Mouse (Mus musculus): ENCODE measurements around the gene Smbd1. TPM values are rescaled to one million over a fixed set of nuclear protein-coding genes. Genes with fewer than 3 reads are reported as not detected.

Smbd1 gene
- polyA plus RNA-seq, 1 experiment from 2014 or later, result not detected

DNA sequence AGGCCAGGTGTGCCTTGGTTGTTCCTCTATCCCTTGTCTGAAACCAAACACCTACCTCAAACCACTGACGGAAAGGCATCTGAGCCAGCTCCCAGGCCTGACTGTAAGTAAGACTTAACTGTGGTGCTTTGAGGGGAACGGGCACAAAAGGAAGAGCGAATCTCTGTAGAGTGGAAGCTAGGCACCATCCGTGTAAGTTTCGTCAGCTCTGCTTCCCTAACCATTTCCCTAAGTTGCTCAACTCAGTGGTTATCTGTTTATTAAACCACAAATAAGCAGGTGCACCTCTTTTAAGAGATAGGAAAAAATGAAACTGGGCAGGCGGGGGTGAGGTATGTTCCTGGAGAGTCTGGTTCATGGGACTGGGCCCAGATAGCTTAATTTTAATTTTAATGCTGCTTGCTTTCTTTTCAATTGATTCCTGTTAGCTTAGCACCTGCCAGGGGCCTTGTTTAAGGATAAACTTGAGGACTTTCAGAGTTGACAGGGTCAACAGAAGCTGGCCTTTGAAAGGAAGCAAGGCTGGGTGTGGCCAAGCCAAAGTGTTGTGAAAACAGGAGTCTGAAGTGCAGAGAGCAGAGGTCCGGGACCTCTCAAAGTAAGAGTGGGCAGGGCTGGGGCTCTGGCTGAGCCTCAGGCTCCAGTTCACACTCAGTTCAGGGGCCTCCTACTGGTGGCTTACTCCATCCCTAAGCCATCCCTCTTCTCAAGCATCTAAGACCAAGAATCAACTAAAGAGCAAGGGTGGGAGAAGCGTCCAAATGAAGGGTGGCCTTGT, 2.7 kb downstream of the Smbd1 start:
- Histone ChIP-seq H3K27ac (no peak overlapping the region), H3K27me3 (replicated peaks) (no peaks in the 10 kb centered on the region), H3K4me2 (replicated peaks) (no peak overlapping the region), H3K4me1 (peaks cover 6% of the 10 kb centered on the region), H3K4me3 (no peak overlapping the region), H3K36me3 (no peaks in the 10 kb centered on the region), H3K9me3 (no peaks in the 10 kb centered on the region), H3K9ac (no peak overlapping the region)
- ATAC-seq (ENCODE audit: low FRiP score, low read depth), result no peak
- WGBS, result 63% methylated on average over 8 of the region's 8 CpGs

- Histone ChIP-seq H3K9me3 (no peaks in the 10 kb centered on the region), H3K36me3 (no peaks in the 10 kb centered on the region), H3K4me3 (no peak overlapping the region), H3K27ac (no peak overlapping the region), H3K27me3 (replicated peaks) (no peaks in the 10 kb centered on the region), H3K4me1 (peaks cover 6% of the 10 kb centered on the region), H3K4me2 (replicated peaks) (no peak overlapping the region), H3K9ac (no peak overlapping the region)
- no peak for ATAC-seq (ENCODE audit: low FRiP score, low read depth)
- 85% methylated on average over 7 of the region's 7 CpGs for WGBS
These were observed 5.1 kb downstream of the Smbd1 start for GRCm38 (mm10) chr16:32805151-32805550.

DNA sequence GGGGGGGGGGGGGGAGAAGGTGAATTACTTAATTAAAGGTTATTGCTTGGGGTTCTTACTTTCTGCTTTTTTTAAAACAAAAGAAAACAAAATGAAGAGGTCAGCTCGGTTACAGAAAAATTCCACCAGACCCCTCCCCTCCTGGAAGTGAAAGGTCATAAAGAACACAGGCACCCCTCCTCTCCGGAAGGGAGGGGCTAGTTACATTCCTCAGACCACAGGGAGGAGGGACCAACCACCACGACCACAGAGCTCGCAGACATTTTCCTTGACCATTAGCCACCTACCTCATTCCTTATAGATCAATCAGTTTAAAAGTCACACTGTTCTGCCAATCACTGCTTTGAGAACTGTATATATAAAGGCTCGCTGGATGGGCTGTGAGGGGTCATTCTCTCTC, 6.4 kb downstream of the Smbd1 start:
- ATAC-seq (ENCODE audit: low FRiP score, low read depth), result no peak
- H3K27me3 ChIP-seq (replicated peaks), result no peaks in the 10 kb centered on the region
- H3K4me2 ChIP-seq (replicated peaks), result no peak overlapping the region
- no peaks in the 10 kb centered on the region for H3K9me3 ChIP-seq
- no peak overlapping the region for H3K4me3 ChIP-seq
- H3K27ac ChIP-seq, result no peak overlapping the region
- H3K4me1 ChIP-seq, result peaks cover 6% of the 10 kb centered on the region
- no peaks in the 10 kb centered on the region for H3K36me3 ChIP-seq
- WGBS, result 49% methylated on average over 5 of the region's 5 CpGs
- no peak overlapping the region for H3K9ac ChIP-seq

- Histone ChIP-seq H3K9me3 (no peaks in the 10 kb centered on the region), H3K27ac (no peak overlapping the region), H3K4me3 (no peak overlapping the region), H3K27me3 (replicated peaks) (no peaks in the 10 kb centered on the region), H3K9ac (no peak overlapping the region), H3K4me1 (peaks cover 6% of the 10 kb centered on the region), H3K4me2 (replicated peaks) (no peak overlapping the region), H3K36me3 (no peaks in the 10 kb centered on the region)
- ATAC-seq (ENCODE audit: low FRiP score, low read depth), result no peak
- WGBS, result 67% methylated on average over 6 of the region's 6 CpGs
These were observed 6.9 kb downstream of the Smbd1 start for GRCm38 (mm10) chr16:32803252-32803853.

- ATAC-seq (ENCODE audit: low FRiP score, low read depth), result no peak
- 84% methylated on average over 3 of the region's 3 CpGs for WGBS
- H3K27ac ChIP-seq, result no peak within 1 kb of the TSS
These were observed 12.9 kb downstream of the Smbd1 start, which contains the start of gene Muc20 for GRCm38 (mm10) chr16:32797426-32797689. Gene Muc20, minus strand, starts transcription at chr16:32797435.

GRCm38 (mm10) chr16:32796676-32797425, 13.4 kb downstream of the Smbd1 start:
- no peak overlapping the region for H3K4me3 ChIP-seq
- H3K4me1 ChIP-seq, result 0 out of 2 replicates have a peak, but pooled peaks cover 6% of the 10 kb centered on the region
- peak; percentile 71; the same call in 1 of the 2 replicates for ATAC-seq (ENCODE audit: low FRiP score, low read depth)
- H3K27me3 ChIP-seq (replicated peaks), result no peaks in the 10 kb centered on the region
- H3K4me2 ChIP-seq (replicated peaks), result no peak overlapping the region
- H3K36me3 ChIP-seq, result no peaks in the 10 kb centered on the region
- WGBS, result 72% methylated on average over 14 of the region's 14 CpGs
- H3K9me3 ChIP-seq, result no peaks in the 10 kb centered on the region
- H3K27ac ChIP-seq, result no peak overlapping the region
- no peak overlapping the region for H3K9ac ChIP-seq

More at GRCm38 (mm10) chr16:32797426-32797689, 12.9 kb downstream of the Smbd1 start, which contains the start of gene Muc20:
- no peaks in the 10 kb centered on the region for H3K27me3 ChIP-seq (replicated peaks)
- no peak within 1 kb of the TSS for H3K9ac ChIP-seq
- H3K4me3 ChIP-seq, result no peak within 1 kb of the TSS
- H3K4me1 ChIP-seq, result 0 out of 2 replicates have a peak, but pooled peaks cover 6% of the 10 kb centered on the region
- H3K4me2 ChIP-seq (replicated peaks), result no peak within 1 kb of the TSS
- no peaks in the 10 kb centered on the region for H3K9me3 ChIP-seq
- H3K36me3 ChIP-seq, result no peaks in the 10 kb centered on the region

- no peak overlapping the region for H3K27ac ChIP-seq
- H3K27me3 ChIP-seq (replicated peaks), result no peaks in the 10 kb centered on the region
- 0 out of 2 replicates have a peak, but pooled peaks cover 6% of the 10 kb centered on the region for H3K4me1 ChIP-seq
- H3K9ac ChIP-seq, result no peak overlapping the region
- no peaks in the 10 kb centered on the region for H3K9me3 ChIP-seq
- 81% methylated on average over 1 of the region's 1 CpGs for WGBS
- no peak for ATAC-seq (ENCODE audit: low FRiP score, low read depth)
- H3K36me3 ChIP-seq, result no peaks in the 10 kb centered on the region
- H3K4me2 ChIP-seq (replicated peaks), result no peak overlapping the region
- no peak overlapping the region for H3K4me3 ChIP-seq
These were observed 15.1 kb downstream of the Smbd1 start for GRCm38 (mm10) chr16:32795177-32795576.

- Histone ChIP-seq H3K36me3 (no peaks in the 10 kb centered on the region), H3K4me1 (no peaks in the 10 kb centered on the region), H3K27me3 (replicated peaks) (no peaks in the 10 kb centered on the region), H3K9me3 (0 out of 2 replicates have a peak, but pooled peaks cover 4% of the 10 kb centered on the region), H3K4me2 (replicated peaks) (no peak overlapping the region), H3K9ac (no peak overlapping the region), H3K4me3 (no peak overlapping the region), H3K27ac (no peak overlapping the region)
- ATAC-seq (ENCODE audit: low FRiP score, low read depth), result no peak
- 92% methylated on average over 5 of the region's 5 CpGs for WGBS
These were observed 20.2 kb downstream of the Smbd1 start for GRCm38 (mm10) chr16:32790056-32790455.

DNA sequence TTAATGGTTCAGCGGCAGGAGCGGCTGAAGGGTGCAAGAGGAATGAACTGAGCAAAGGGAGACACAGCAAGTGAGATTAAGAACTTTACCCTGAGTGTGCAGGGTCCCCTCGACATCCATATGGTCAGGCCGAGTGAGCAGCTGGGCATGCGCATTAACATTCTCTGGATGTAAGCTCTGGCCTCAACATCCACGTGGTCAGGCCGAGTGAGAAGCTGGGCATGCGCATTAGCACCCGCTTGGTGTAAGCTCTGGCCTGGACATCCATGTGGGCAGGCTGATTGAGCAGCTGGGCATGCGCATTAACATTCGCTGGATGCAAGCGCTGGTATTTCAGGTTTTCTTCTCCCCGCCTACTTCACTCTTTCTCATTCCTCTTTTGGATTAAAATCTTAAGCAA, 25.4 kb downstream of the Smbd1 start:
- ATAC-seq (ENCODE audit: low FRiP score, low read depth), result no peak
- Histone ChIP-seq H3K9me3 (0 out of 2 replicates have a peak, but pooled peaks cover 4% of the 10 kb centered on the region), H3K4me2 (replicated peaks) (no peak overlapping the region), H3K9ac (no peak overlapping the region), H3K4me1 (no peaks in the 10 kb centered on the region), H3K4me3 (no peak overlapping the region), H3K27me3 (replicated peaks) (no peaks in the 10 kb centered on the region), H3K36me3 (no peaks in the 10 kb centered on the region), H3K27ac (no peak overlapping the region)
- WGBS, result 77% methylated on average over 13 of the region's 13 CpGs

GRCm38 (mm10) chr16:32783324-32784062, 26.8 kb downstream of the Smbd1 start:
- no peak overlapping the region for H3K9ac ChIP-seq
- 56% methylated on average over 5 of the region's 5 CpGs for WGBS
- no peak overlapping the region for H3K4me2 ChIP-seq (replicated peaks)
- no peaks in the 10 kb centered on the region for H3K27me3 ChIP-seq (replicated peaks)
- no peaks in the 10 kb centered on the region for H3K36me3 ChIP-seq
- no peak overlapping the region for H3K4me3 ChIP-seq
- H3K9me3 ChIP-seq, result 0 out of 2 replicates have a peak, but pooled peaks cover 2% of the 10 kb centered on the region
- ATAC-seq (ENCODE audit: low FRiP score, low read depth), result no peak
- H3K27ac ChIP-seq, result no peak overlapping the region
- peaks cover 5% of the 10 kb centered on the region for H3K4me1 ChIP-seq

GRCm38 (mm10) chr16:32778956-32779355, 31.3 kb downstream of the Smbd1 start:
- Histone ChIP-seq H3K36me3 (no peaks in the 10 kb centered on the region), H3K4me1 (peaks cover 5% of the 10 kb centered on the region), H3K27ac (no peak overlapping the region), H3K9me3 (no peaks in the 10 kb centered on the region), H3K4me3 (no peak overlapping the region), H3K4me2 (replicated peaks) (no peak overlapping the region), H3K9ac (no peak overlapping the region), H3K27me3 (replicated peaks) (no peaks in the 10 kb centered on the region)
- no peak for ATAC-seq (ENCODE audit: low FRiP score, low read depth)
- WGBS, result 51% methylated on average over 8 of the region's 8 CpGs

- Histone ChIP-seq H3K27ac (no peak overlapping the region), H3K4me2 (replicated peaks) (no peak overlapping the region), H3K9me3 (no peaks in the 10 kb centered on the region), H3K27me3 (replicated peaks) (no peaks in the 10 kb centered on the region), H3K4me3 (no peak overlapping the region), H3K36me3 (no peaks in the 10 kb centered on the region), H3K4me1 (peaks cover 5% of the 10 kb centered on the region), H3K9ac (no peak overlapping the region)
- no peak for ATAC-seq (ENCODE audit: low FRiP score, low read depth)
- 53% methylated on average over 10 of the region's 10 CpGs for WGBS
These were observed 33.6 kb downstream of the Smbd1 start for GRCm38 (mm10) chr16:32776676-32777075.
